Mouse (Mus musculus): ENCODE data around the gene Rhou. TPM values are rescaled to one million over a fixed set of nuclear protein-coding genes. Genes with fewer than 3 reads are reported as not detected.
"Not testable (repeated sequence)": the region's sequence is repeated elsewhere in the genome, so short reads cannot be mapped to it uniquely, and the experiment has no call there.

Rhou gene
- total RNA-seq (2012; rRNA removed) (0.08 TPM in 1 of 2 replicates, not detected in the other), total RNA-seq (2014; rRNA removed) (not detected in 2 replicates), polyA plus RNA-seq (2012; ENCODE audit: insufficient read length, low read depth) (0.16 TPM in 1 of 2 replicates, not detected in the other)

DNA sequence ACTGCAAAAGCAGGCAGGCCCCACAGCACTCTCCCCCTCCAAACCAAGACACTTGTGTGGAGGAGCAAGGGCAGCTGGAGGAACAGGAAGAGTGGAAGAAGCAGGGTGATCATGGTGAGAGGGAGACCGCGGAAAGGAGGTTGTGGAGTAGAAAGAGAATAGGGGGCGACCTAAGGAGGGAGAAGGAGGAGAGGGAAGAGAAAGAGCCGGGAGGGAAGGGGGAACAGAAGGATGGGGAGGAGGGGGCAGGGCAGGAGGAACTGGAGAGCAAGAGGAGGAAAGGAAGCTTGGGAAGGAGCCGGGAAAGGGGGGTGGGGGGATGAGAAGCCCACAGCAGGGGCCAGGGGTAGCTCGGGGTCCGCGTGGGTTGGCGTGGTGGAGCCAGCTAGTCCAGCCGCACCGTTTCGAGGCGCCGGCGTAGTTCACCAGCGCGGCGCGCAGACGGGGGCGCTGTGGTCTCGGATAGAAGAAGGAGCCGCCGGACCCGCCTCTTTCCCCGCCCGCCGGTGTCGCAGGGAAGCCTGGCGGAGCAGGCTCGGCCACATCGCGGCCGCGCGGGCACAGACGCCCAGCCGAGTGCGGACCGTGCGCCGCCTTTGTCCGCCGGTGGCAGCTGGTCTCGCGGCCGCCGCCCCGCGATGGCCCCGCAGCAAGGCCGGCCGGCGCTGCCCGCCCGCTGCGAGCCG, at the start of gene Rhou:
Gene Rhou (plus strand): TSS at position 622 of the 686 bp plus-strand sequence.
- dilution Hi-C loops (cut with MboI; ENCODE audit: extremely low pct_ligation_motif_present, extremely low pct_unique_long_range_greater_than_20kb, low sequenced_read_pairs), result no loop called here
- peaks cover 53% of the 10 kb centered on the region for H3K27me3 ChIP-seq (replicated peaks)
- H3K4me3 ChIP-seq (replicated peaks in 1 of 3; ENCODE audit: low read depth in 2 of 3, low read length in 2 of 3, poor library complexity in 1 of 3), result peak within 1 kb of the TSS in 1 of 3 experiments; percentile 36
- H3K79me2 ChIP-seq (replicated peaks; ENCODE audit: control insufficient read depth, extremely low read depth, insufficient read depth, poor library complexity, severe bottlenecking), result no peaks in the 10 kb centered on the region
- no peaks in the 10 kb centered on the region for H3K36me3 ChIP-seq (replicated peaks in 1 of 2; ENCODE audit: control insufficient read depth in 1 of 2, insufficient read depth in 1 of 2, low read length in 1 of 2)
- H3K4me1 ChIP-seq (ENCODE audit: control insufficient read depth in 1 of 2, insufficient read depth in 2 of 2), result peaks cover 3% of the 10 kb centered on the region in 2 experiments; a peak in 1 of 4 replicates
- peak within 1 kb of the TSS; percentile 40 for H3K4me2 ChIP-seq (ENCODE audit: insufficient read depth, low read depth, poor library complexity, severe bottlenecking)
- in situ Hi-C loops (cut with MboI; ENCODE audit: low pct_ligation_motif_present, low pct_unique_long_range_greater_than_20kb, low sequenced_read_pairs), result loop anchor here (5.0 kb wide), 1 partner anchor 114 kb away; no protein-coding TSS in a partner anchor
- H3K27ac ChIP-seq (ENCODE audit: insufficient read depth, low read depth), result no peak within 1 kb of the TSS
- H3K9me3 ChIP-seq (replicated peaks; ENCODE audit: low read length), result peaks cover 6% of the 10 kb centered on the region
- H3K9ac ChIP-seq (ENCODE audit: insufficient read depth, low read depth), result no peak within 1 kb of the TSS
- TF ChIP-seq E2F4 (IDR thresholded peaks at IDR 0.05; ENCODE audit: insufficient replicate concordance, low read depth, low read length) (no peak), RAD21 (IDR thresholded peaks at IDR 0.05; ENCODE audit: low read depth, low read length) (peak; percentile 49), SMC3 (IDR thresholded peaks at IDR 0.05; ENCODE audit: low read depth, low read length) (peak; percentile 42; the same call in 1 of the 2 replicates), UBTF (IDR thresholded peaks at IDR 0.05; ENCODE audit: low read depth, low read length) (0 out of 2 replicates have a peak, but pooled peaks have one; percentile 60), ZMIZ1 (IDR thresholded peaks at IDR 0.05; ENCODE audit: low read depth, low read length) (no peak), USF1 (IDR thresholded peaks at IDR 0.05; ENCODE audit: low read depth, low read length) (no peak), MAZ (IDR thresholded peaks at IDR 0.05; ENCODE audit: low read depth, low read length) (no peak), MAFK (IDR thresholded peaks at IDR 0.05; ENCODE audit: insufficient replicate concordance, low read length) (no peak), CTCF (conservative IDR thresholded peaks at IDR 0.05 in 1 of 2, IDR thresholded peaks at IDR 0.05 in 1 of 2; ENCODE audit: low read depth in 2 of 2, low read length in 2 of 2) (peak in 1 of 2 experiments; percentile 65; a peak in 2 of 4 replicates)
- peak; percentile 49 for DNase-seq (ENCODE audit: extremely low read depth)

DNA sequence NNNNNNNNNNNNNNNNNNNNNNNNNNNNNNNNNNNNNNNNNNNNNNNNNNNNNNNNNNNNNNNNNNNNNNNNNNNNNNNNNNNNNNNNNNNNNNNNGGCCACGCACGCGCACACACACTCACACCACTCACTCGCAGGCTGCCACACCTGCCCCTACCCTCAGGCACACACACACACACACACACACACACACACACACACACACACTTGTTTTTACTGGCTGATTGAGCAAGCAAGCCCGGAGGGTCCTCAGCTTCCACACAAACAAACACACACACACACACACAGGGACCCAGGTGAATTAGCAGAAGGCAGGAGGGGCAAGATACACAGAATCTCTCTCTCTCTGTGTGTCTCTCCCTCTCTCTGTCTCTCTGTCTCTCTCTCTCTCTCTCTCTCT, 41.1 kb upstream of the Rhou start:
- not testable (repeated sequence) for H3K79me2 ChIP-seq (replicated peaks; ENCODE audit: control insufficient read depth, extremely low read depth, insufficient read depth, poor library complexity, severe bottlenecking); H3K4me2 ChIP-seq (ENCODE audit: insufficient read depth, low read depth, poor library complexity, severe bottlenecking)

DNA sequence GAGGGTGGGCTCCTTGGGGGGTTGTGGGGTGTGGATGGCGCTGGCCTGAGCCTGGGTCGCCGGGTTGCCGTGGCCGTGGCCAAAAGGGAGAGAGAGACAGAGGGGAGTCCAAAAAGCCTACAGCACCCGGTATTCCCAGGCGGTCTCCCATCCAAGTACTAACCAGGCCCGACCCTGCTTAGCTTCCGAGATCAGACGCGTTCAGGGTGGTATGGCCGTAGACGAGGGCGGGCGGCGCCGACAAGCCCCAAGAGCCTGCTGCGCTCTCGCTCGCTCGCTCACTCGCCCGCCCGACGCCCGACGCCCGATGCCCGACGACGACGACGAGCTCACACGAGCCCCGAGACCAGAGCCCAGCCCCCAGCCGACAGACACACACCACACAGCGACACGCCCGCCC, 30.2 kb upstream of the Rhou start:
- H3K36me3 ChIP-seq (replicated peaks in 1 of 2; ENCODE audit: control insufficient read depth in 1 of 2, insufficient read depth in 1 of 2, low read length in 1 of 2); DNase-seq (ENCODE audit: extremely low read depth); H3K4me1 ChIP-seq (ENCODE audit: control insufficient read depth in 1 of 2, insufficient read depth in 2 of 2); H3K9ac ChIP-seq (ENCODE audit: insufficient read depth, low read depth); H3K9me3 ChIP-seq (replicated peaks; ENCODE audit: low read length); H3K4me3 ChIP-seq (replicated peaks in 1 of 3; ENCODE audit: low read depth in 2 of 3, low read length in 2 of 3, poor library complexity in 1 of 3); H3K27ac ChIP-seq (ENCODE audit: insufficient read depth, low read depth); in situ Hi-C loops (cut with MboI; ENCODE audit: low pct_ligation_motif_present, low pct_unique_long_range_greater_than_20kb, low sequenced_read_pairs); dilution Hi-C loops (cut with MboI; ENCODE audit: extremely low pct_ligation_motif_present, extremely low pct_unique_long_range_greater_than_20kb, low sequenced_read_pairs); H3K4me2 ChIP-seq (ENCODE audit: insufficient read depth, low read depth, poor library complexity, severe bottlenecking); H3K79me2 ChIP-seq (replicated peaks; ENCODE audit: control insufficient read depth, extremely low read depth, insufficient read depth, poor library complexity, severe bottlenecking): not testable (repeated sequence)
- peaks cover 21% of the 10 kb centered on the region for H3K27me3 ChIP-seq (replicated peaks)

More for the DNA sequence above, 41.1 kb upstream of the Rhou start:
- in situ Hi-C loops (cut with MboI; ENCODE audit: low pct_ligation_motif_present, low pct_unique_long_range_greater_than_20kb, low sequenced_read_pairs); H3K9ac ChIP-seq (ENCODE audit: insufficient read depth, low read depth); H3K36me3 ChIP-seq (replicated peaks in 1 of 2; ENCODE audit: control insufficient read depth in 1 of 2, insufficient read depth in 1 of 2, low read length in 1 of 2); H3K27me3 ChIP-seq (replicated peaks); dilution Hi-C loops (cut with MboI; ENCODE audit: extremely low pct_ligation_motif_present, extremely low pct_unique_long_range_greater_than_20kb, low sequenced_read_pairs); DNase-seq (ENCODE audit: extremely low read depth); H3K9me3 ChIP-seq (replicated peaks; ENCODE audit: low read length); H3K4me3 ChIP-seq (replicated peaks in 1 of 3; ENCODE audit: low read depth in 2 of 3, low read length in 2 of 3, poor library complexity in 1 of 3); H3K4me1 ChIP-seq (ENCODE audit: control insufficient read depth in 1 of 2, insufficient read depth in 2 of 2); H3K27ac ChIP-seq (ENCODE audit: insufficient read depth, low read depth): not testable (repeated sequence)

All from CH12.LX (cell line).